Mouse (Mus musculus) E14TG2a.4 (cell line): ENCODE data around the gene Tmx2.
"Not testable (repeated sequence)": the region's sequence is repeated elsewhere in the genome, so short reads cannot be mapped to it uniquely, and the experiment has no call there.

Experiments
- H3K27me3 ChIP-seq: 2 replicates; pipeline ENCODE4 v1.6.1; 2014; ENCODE audit warnings: low read length, control low read depth; ENCODE audit not compliant: insufficient read depth
- H3K36me3 ChIP-seq: 2 replicates; pipeline ENCODE4 v1.6.1; 2014; ENCODE audit warnings: low read length, control low read depth; ENCODE audit not compliant: insufficient read depth
- H3K4me1 ChIP-seq: replicated peaks from 2 replicates; pipeline ENCODE4 v1.6.1; 2014; ENCODE audit warnings: low read depth, low read length, control low read depth
- H3K4me3 ChIP-seq: replicated peaks from 2 replicates; pipeline ENCODE4 v1.5.1; 2014; ENCODE audit warnings: mild to moderate bottlenecking, low read length
- H3K9me3 ChIP-seq: 2 replicates; pipeline ENCODE4 v1.6.1; 2014; ENCODE audit warnings: low read length, control low read depth
- CTCF ChIP-seq: conservative IDR thresholded peaks from 2 replicates; pipeline ENCODE4 v1.5.1; 2014; ENCODE audit warnings: low read length
- NANOG ChIP-seq: IDR thresholded peaks from 2 replicates; pipeline ENCODE4 v1.6.1; 2014; ENCODE audit warnings: borderline replicate concordance, low read length, mixed read lengths
- POU5F1 ChIP-seq: IDR thresholded peaks from 2 replicates; pipeline ENCODE4 v1.6.1; 2014; ENCODE audit warnings: low read length, borderline replicate concordance

Tmx2 gene

DNA sequence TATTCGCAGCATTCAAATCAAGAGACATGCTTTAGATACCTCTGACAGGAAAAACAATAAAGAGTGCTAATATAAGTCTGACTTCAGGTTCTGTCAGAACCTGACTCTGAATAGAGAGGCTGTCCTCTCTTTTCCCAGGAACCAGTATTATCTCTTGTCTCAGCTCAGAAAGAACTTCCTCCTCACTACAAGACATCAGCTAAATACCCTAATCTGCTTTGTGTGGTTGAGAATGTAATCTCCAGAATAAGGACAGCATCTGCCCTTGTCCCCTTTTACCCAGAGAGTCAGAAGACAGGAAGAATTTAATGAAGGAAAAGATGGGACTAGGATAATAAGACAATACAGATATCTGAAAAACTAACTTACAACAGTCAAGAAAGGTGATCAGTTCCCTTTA, 24.6 kb upstream of the Tmx2 start:
- H3K4me1 ChIP-seq: peaks cover 36% of the 10 kb centered on the region
- no peak for TF ChIP-seq CTCF
- no peak for TF ChIP-seq POU5F1
- TF ChIP-seq NANOG: no peak
- peaks cover 84% of the 10 kb centered on the region for H3K36me3 ChIP-seq
- H3K27me3 ChIP-seq: no peaks in the 10 kb centered on the region
- H3K4me3 ChIP-seq: no peak overlapping the region
- H3K9me3 ChIP-seq: no peaks in the 10 kb centered on the region

DNA sequence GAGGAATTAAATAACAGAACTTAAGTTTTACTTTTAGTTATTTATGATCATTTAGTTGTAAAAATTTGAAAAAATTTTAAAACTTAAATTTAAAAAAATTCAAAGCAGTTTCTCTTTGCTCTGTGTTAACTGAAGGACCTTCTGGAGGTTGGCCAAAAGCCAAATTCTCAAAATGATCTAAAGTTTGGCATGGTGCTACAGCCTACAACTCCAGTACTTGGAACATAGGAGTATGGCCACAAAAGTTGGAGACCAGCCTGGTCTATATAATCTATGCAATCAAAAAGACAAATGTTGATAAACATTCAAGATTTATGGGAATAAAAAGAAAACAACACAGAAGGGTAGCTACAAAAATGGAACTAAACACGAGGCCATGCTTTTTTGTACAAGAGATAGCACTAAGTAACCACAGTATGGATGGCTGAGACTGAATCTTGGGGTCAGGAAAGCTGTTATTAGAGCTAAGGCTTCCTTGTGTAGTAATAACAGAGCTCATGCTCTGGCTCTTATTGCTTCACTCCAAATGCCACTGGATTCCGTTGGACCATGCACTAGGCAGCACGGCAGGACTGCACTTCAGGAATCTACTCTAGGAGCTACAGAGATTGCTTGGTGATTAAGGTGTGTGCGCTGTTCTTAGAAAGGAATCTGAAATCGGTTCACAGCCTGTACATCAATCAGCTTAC, 16.2 kb upstream of the Tmx2 start:
- no peaks in the 10 kb centered on the region for H3K27me3 ChIP-seq
- H3K4me3 ChIP-seq: no peak overlapping the region
- no peaks in the 10 kb centered on the region for H3K9me3 ChIP-seq
- TF ChIP-seq CTCF (no peak), NANOG (no peak), POU5F1 (no peak)
- peaks cover 11% of the 10 kb centered on the region for H3K4me1 ChIP-seq
- peaks cover 78% of the 10 kb centered on the region for H3K36me3 ChIP-seq

DNA sequence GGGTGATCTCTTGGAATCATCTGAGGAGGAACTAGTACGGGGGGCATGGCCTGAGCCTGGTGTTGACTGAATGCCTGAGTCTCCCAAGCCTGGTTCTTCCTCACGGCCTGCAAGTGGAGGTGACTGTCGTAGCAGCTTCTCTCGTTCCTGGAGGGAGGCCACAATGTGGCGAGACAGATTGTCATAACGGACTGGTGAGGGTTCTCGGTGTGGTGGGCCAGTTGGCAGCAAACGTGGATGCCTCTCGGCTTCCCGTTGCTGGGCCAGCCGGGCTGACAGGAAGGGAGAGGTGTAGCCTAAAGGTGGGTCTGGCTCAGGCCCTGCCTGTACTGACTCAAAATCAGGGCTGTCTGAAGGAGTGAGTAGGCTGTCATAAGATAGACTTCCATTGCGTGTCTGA, 11.1 kb upstream of the Tmx2 start:
- H3K9me3 ChIP-seq: no peaks in the 10 kb centered on the region
- H3K4me1 ChIP-seq: peaks cover 19% of the 10 kb centered on the region
- H3K27me3 ChIP-seq: no peaks in the 10 kb centered on the region
- TF ChIP-seq NANOG: no peak
- no peak for TF ChIP-seq POU5F1
- no peak for TF ChIP-seq CTCF
- no peak overlapping the region for H3K4me3 ChIP-seq
- peaks cover 96% of the 10 kb centered on the region for H3K36me3 ChIP-seq

DNA sequence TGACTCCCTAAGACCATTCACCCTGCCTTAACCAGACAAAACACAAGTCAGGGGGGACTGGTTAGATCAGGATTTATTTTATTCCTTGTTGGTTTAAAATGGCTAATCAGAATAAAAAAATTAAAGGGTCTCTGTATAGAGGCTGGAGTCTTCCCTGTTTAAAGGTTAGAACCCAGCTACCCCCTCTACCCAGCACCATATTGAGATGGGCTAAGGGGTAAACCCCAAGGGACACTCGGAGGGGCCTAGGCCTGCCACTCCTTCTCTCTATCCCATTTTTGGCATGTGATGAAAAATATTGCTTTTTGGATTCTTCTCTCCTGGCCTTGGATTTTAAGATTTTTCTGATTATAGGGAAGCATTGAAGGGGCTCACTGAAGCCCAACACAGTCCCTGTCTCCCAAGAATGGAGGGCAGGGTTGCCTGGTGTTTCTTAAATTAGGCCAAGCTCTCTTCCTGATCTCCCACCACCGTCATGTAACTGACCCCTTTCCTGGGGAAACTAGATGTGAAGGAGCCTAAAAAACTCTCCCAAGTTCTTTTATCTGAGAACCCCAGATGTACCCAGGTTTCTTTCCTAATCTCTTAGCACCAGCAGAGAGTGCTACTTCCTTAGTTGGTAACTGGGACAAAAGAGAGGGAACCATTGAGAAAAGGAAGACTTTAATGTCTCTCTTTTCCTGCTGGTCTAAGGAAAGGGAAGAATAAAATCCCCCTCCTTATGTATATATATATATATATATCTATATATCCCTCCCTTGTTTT, 9.3 kb upstream of the Tmx2 start:
- Histone ChIP-seq H3K4me3 (no peak overlapping the region), H3K36me3 (peaks cover 97% of the 10 kb centered on the region), H3K27me3 (no peaks in the 10 kb centered on the region), H3K4me1 (peaks cover 26% of the 10 kb centered on the region), H3K9me3 (peaks cover 6% of the 10 kb centered on the region; the same call in 1 of the 2 replicates)
- TF ChIP-seq CTCF: no peak
- TF ChIP-seq NANOG: no peak
- TF ChIP-seq POU5F1: no peak

DNA sequence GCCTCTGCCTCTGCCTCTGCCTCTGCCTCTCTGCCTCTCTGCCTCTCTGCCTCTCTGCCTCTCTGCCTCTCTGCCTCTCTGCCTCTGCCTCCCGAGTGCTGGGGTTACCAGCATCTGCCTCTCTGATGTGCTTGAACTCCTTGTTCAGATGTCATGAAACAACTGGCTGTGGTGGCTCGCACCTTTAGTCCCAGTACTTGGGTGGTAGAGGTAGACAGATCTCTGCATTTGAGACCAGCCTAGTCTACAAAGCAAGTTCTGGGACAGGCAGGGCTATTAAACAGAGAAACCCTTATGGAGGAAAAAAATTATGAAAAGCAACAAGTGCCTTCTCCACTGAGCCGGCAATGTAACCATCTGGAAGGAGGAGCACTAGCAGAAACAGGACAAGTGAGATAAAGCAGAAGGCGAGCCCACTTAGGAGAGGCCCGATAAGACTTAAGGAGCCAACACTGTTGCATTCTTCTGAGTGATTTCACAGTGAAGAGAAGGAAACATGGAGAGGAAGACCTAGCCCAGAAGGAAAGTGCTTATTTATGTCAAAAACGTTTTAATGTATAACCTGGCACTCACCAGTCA, 3.8 kb upstream of the Tmx2 start:
- Histone ChIP-seq H3K27me3 (no peaks in the 10 kb centered on the region), H3K4me1 (peaks cover 32% of the 10 kb centered on the region), H3K9me3 (peaks cover 6% of the 10 kb centered on the region; the same call in 1 of the 2 replicates), H3K36me3 (peaks cover 69% of the 10 kb centered on the region), H3K4me3 (no peak overlapping the region)
- no peak for TF ChIP-seq NANOG
- no peak for TF ChIP-seq POU5F1
- no peak for TF ChIP-seq CTCF

DNA sequence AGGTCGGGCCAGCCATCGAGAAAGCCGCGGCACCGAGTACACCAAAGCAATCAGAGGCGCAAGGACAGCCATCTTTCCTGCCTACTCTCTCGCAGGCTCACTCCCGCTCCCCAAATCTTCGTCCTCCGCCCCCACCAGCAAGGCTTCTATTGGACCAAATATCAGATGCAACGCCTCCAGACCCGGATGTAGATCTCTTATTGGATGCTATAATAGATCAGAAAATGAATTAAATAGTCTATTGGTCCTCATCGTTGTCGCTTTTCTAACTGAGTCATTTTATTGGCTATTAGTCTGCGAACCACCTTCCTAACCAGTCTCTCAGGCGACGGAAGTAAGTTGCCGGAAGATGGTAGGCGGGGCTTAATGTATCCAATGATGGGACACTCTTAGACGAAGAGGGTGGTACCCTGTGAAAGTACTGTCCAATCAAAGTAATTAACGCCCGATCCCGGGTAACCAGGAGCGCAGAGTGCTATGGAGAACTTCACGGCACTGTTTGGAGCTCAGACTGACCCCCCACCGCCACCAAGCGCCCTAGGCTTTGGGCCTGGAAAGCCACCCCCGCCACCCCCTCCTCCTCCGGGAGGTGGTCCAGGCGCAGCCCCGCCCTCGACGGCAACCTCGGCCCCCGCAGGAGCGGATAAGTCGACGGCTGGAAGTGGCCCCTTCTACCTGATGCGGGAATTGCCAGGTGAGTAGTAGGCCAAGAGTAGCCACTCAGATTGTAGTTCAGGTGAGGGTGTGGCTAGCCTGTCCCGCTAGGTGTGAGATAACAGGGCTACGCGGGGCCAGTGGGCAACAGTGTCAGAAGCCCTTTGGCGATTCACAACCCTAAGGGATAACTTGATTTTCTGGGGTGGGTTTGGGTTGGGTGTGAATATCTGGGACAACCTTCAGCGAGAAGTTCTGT, 716 bp downstream of the Tmx2 start, which contains the start of the genes Gm28635 and Med19:
Gene Gm28635 (minus strand): TSS at position 74 of the 913 bp plus-strand sequence.
Gene Med19 (plus strand): TSS at position 435 of the 913 bp plus-strand sequence.
- peaks cover 39% of the 10 kb centered on the region for H3K4me1 ChIP-seq
- H3K9me3 ChIP-seq: no peaks in the 10 kb centered on the region
- no peaks in the 10 kb centered on the region for H3K27me3 ChIP-seq
- H3K4me3 ChIP-seq: peak within 1 kb of the TSS; percentile 98
- TF ChIP-seq POU5F1: no peak
- no peak for TF ChIP-seq CTCF
- no peak for TF ChIP-seq NANOG
- peaks cover 62% of the 10 kb centered on the region for H3K36me3 ChIP-seq

DNA sequence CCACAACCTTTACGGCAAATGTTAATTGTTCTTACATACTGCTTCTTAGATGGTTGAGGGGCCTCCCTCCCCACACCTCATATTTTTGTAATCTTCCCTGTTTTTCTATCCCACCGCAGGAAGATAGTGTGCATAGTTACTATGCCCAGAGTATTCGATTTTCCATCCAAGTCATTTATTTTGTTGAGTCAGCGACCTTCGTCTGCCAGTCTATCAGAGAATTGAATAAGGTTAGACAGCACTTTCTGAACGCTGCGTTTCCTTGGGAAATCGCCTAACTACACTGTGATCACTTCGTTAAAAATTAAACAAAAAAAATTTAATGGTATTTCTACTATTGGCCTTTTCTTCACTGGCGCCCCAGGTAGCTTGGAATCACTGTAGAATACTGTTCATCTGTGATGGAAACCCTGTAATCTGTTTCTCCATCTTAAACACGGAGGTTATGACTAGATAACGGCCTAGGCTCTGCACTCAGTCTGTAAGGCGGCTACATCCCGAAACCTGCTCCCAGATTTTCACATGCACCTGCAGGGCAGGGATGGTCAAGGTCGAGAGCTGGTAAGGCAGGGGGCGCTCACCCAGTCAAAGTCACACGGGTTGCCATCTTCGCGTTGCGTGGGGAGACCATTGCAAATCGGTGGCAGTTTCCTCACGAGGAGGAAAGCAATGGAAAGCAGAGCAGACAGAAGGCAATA, 1.5 kb downstream of the Tmx2 start:
- H3K9me3 ChIP-seq: no peaks in the 10 kb centered on the region
- TF ChIP-seq CTCF: no peak
- no peak for TF ChIP-seq POU5F1
- TF ChIP-seq NANOG: no peak
- H3K27me3 ChIP-seq: no peaks in the 10 kb centered on the region
- peak overlapping the region; percentile 89 for H3K4me3 ChIP-seq
- peaks cover 44% of the 10 kb centered on the region for H3K4me1 ChIP-seq
- peaks cover 62% of the 10 kb centered on the region for H3K36me3 ChIP-seq

DNA sequence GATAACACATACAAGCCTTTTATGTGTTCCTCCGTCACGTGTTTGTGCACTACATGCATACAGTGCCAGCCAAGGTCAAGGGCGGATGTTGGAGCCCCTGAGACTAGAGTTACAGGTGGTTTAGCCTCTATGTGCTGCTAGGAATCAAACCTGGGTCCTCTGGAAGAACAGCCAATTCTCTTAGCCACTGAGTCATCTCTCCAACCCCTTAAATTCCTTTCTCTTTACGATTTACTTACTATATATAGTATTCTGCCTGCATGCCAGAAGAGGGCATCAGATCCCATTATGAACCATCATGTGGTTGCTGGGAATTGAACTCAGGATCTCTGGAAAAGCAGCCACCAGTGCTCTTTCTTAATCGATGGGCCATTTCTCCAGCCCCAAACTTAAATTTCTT, 7.4 kb downstream of the Tmx2 start:
- H3K27me3 ChIP-seq, H3K9me3 ChIP-seq: not testable (repeated sequence)
- Histone ChIP-seq H3K36me3 (peaks cover 71% of the 10 kb centered on the region), H3K4me3 (peak overlapping the region; percentile 97), H3K4me1 (peaks cover 54% of the 10 kb centered on the region)
